Mouse (Mus musculus) cortical plate, adult 2 months (tissue): ENCODE results near the gene Setd1b.

Experiments used
- CTCF ChIP-seq: fragments of 200-500 bp; IDR thresholded peaks from 2 replicates; pipeline ENCODE4 v1.5.1; 2011; ENCODE audit warnings: mild to moderate bottlenecking, control low read depth, low read length; ENCODE audit not compliant: insufficient read depth; ENCODE audit errors: extremely low read depth
- POLR2A ChIP-seq: fragments of 200-500 bp; IDR thresholded peaks from 2 replicates; pipeline ENCODE4 v1.6.1; 2011; ENCODE audit warnings: mild to moderate bottlenecking, low read length, control low read depth; ENCODE audit not compliant: insufficient read depth; ENCODE audit errors: extremely low read depth

DNA sequence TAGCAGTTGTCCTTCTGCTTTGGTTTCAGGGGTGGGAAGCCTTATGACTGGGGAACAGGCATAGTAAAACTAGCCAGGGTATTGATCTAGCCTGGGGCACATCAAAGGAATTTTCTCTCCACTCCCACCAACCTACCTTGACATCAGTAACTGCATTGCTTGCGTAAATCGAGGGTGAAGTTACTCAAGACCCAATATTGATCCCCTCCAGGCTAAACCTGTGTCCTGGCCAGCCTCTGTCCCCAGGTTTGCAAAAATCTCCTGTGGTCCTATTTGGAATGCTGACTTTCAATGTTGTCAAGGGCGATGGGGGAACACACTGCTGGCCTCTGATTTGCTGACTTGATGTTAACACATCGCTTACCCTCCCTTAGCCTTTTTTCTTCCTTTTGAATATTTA lies 54.8 kb downstream of the Setd1b start:
- TF ChIP-seq CTCF: no peak
- TF ChIP-seq POLR2A: no peak
